Mouse (Mus musculus): Measurements from ENCODE around the gene Pecr. TPM values are rescaled to one million over a fixed set of nuclear protein-coding genes. Genes with fewer than 3 reads are reported as not detected.

Gene Pecr
- total and polyA plus RNA-seq, 3 experiments = 10.7 to 15.5 TPM; not detected in 1

- TF ChIP-seq ETS1 (IDR thresholded peaks at IDR 0.05; ENCODE audit: low read depth, low read length) (peak; percentile 91), NELFE (IDR thresholded peaks at IDR 0.05; ENCODE audit: low read depth, low read length) (peak; percentile 91), MXI1 (IDR thresholded peaks at IDR 0.05; ENCODE audit: low read depth, low read length) (peak; percentile 68), CTCF (IDR thresholded peaks at IDR 0.05 in 2 of 3, conservative IDR thresholded peaks at IDR 0.05 in 1 of 3; ENCODE audit: control insufficient read depth in 1 of 3, insufficient read depth in 1 of 3, low read depth in 2 of 3, low read length in 3 of 3, poor library complexity in 1 of 3, severe bottlenecking in 1 of 3) (no peak)
Measured at GRCm38 (mm10) chr1:72255062-72255853, 28.9 kb downstream of the Pecr start (continued).

DNA sequence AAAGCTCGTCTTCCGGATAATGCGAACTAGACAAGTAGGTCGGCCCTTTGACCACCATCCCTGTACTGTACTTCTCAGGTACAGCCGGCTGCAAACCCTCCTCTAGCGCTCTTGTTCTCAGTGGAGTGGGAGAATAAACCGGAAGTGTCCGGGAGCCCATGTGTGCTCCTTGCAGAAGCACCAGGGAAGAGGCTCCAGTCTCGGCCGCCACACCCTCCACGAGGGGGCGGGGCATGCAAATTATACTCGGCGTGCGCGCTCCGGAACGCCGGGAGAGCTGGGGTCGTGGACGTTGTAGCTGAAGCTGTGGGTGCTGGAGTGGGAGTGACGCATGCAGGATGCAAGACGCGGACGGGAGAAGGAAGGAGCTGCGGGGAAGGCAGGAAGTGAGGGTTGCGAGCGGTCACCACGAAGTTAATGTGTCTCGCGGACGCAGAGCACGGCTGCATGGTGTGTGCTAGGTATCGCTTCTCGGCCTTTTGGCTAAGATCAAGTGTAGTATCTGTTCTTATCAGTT, 29.5 kb downstream of the Pecr start:
- Histone ChIP-seq H3K4me3 (ENCODE audit: control insufficient read depth in 1 of 2, insufficient read depth in 1 of 2, low read depth in 2 of 2, low read length in 2 of 2) (peak overlapping the region; percentile 54 to 63; a peak in 3 of 4 replicates), H3K9ac (ENCODE audit: control insufficient read depth, low read depth, low read length, poor library complexity, severe bottlenecking) (peak overlapping the region; percentile 78), H3K4me1 (ENCODE audit: control insufficient read depth in 1 of 2, insufficient read depth in 2 of 2, low read length in 2 of 2) (0 out of 4 replicates have a peak, but pooled peaks cover 0 to 10% of the 10 kb centered on the region in 2 experiments), H3K27me3 (ENCODE audit: control insufficient read depth in 1 of 2, insufficient read depth in 2 of 2, low read length in 2 of 2) (no peaks in the 10 kb centered on the region), H3K9me3 (replicated peaks; ENCODE audit: insufficient read depth, low read length) (no peaks in the 10 kb centered on the region), H3K79me2 (ENCODE audit: control insufficient read depth, insufficient read depth, low read length, poor library complexity) (peaks cover 3% of the 10 kb centered on the region; the same call in 1 of the 2 replicates), H3K36me3 (ENCODE audit: control insufficient read depth in 1 of 2, insufficient read depth in 2 of 2, low read length in 2 of 2) (peaks cover 0 to 3% of the 10 kb centered on the region in 2 experiments; a peak in 2 of 4 replicates), H3K27ac (ENCODE audit: control insufficient read depth, low read depth, low read length) (peak overlapping the region; percentile 96)
- DNase-seq (ENCODE audit: low read depth, low spot score) = peak; percentile 97
- TF ChIP-seq UBTF (IDR thresholded peaks at IDR 0.05; ENCODE audit: borderline replicate concordance, insufficient read depth, low read depth, low read length) (no peak), MYC (IDR thresholded peaks at IDR 0.05; ENCODE audit: low read depth, low read length) (0 out of 2 replicates have a peak, but pooled peaks have one; percentile 48), EP300 (IDR thresholded peaks at IDR 0.05; ENCODE audit: low read depth in 1 of 2, low read length in 2 of 2) (peak in 1 of 2 experiments; percentile 42; a peak in 1 of 4 replicates), NRF1 (IDR thresholded peaks at IDR 0.05; ENCODE audit: insufficient read depth, low read depth, low read length, poor library complexity, severe bottlenecking) (no peak), POLR2AphosphoS2 (IDR thresholded peaks at IDR 0.05; ENCODE audit: low read length) (no peak), POLR2A (IDR thresholded peaks at IDR 0.05; ENCODE audit: control insufficient read depth in 1 of 2, insufficient read depth in 1 of 2, low read depth in 1 of 2, low read length in 2 of 2, poor library complexity in 1 of 2) (peak; percentile 18 to 29; a peak in 1 of 4 replicates), ZKSCAN1 (IDR thresholded peaks at IDR 0.05; ENCODE audit: low read depth, low read length) (no peak), CHD1 (IDR thresholded peaks at IDR 0.05; ENCODE audit: low read depth, low read length) (no peak), ZMIZ1 (IDR thresholded peaks at IDR 0.05; ENCODE audit: low read depth, low read length) (no peak), HCFC1 (IDR thresholded peaks at IDR 0.05; ENCODE audit: low read depth, low read length) (peak; percentile 58), MXI1 (IDR thresholded peaks at IDR 0.05; ENCODE audit: low read depth, low read length) (peak; percentile 83), GABPA (IDR thresholded peaks at IDR 0.05; ENCODE audit: low read depth, low read length) (no peak), ELF1 (IDR thresholded peaks at IDR 0.05; ENCODE audit: low read depth, low read length) (peak; percentile 86), SMC3 (IDR thresholded peaks at IDR 0.05; ENCODE audit: low read depth, low read length) (no peak), GATA1 (IDR thresholded peaks at IDR 0.05; ENCODE audit: low read depth, low read length) (no peak), CHD2 (IDR thresholded peaks at IDR 0.05; ENCODE audit: low read length) (no peak), RAD21 (IDR thresholded peaks at IDR 0.05; ENCODE audit: low read depth, low read length) (no peak), CTCF (IDR thresholded peaks at IDR 0.05 in 2 of 3, conservative IDR thresholded peaks at IDR 0.05 in 1 of 3; ENCODE audit: control insufficient read depth in 1 of 3, insufficient read depth in 1 of 3, low read depth in 2 of 3, low read length in 3 of 3, poor library complexity in 1 of 3, severe bottlenecking in 1 of 3) (no peak), RCOR1 (IDR thresholded peaks at IDR 0.05; ENCODE audit: low read depth, low read length) (no peak), TCF12 (IDR thresholded peaks at IDR 0.05; ENCODE audit: low read depth, low read length) (peak; percentile 67), POLR2AphosphoS5 (IDR thresholded peaks at IDR 0.05; ENCODE audit: borderline replicate concordance, low read depth, low read length) (no peak), ETS1 (IDR thresholded peaks at IDR 0.05; ENCODE audit: low read depth, low read length) (peak; percentile 65), NELFE (IDR thresholded peaks at IDR 0.05; ENCODE audit: low read depth, low read length) (peak; percentile 63), TAL1 (IDR thresholded peaks at IDR 0.05; ENCODE audit: low read length) (no peak), MYB (IDR thresholded peaks at IDR 0.05; ENCODE audit: low read depth, low read length) (no peak), TBP (IDR thresholded peaks at IDR 0.05; ENCODE audit: low read depth, low read length) (peak; percentile 97), USF2 (IDR thresholded peaks at IDR 0.05; ENCODE audit: borderline replicate concordance in 1 of 2, insufficient read depth in 1 of 2, low read depth in 1 of 2, low read length in 2 of 2) (no peak), E2F4 (IDR thresholded peaks at IDR 0.05; ENCODE audit: borderline replicate concordance, low read depth, low read length) (no peak), MAFK (IDR thresholded peaks at IDR 0.05; ENCODE audit: borderline replicate concordance, low read depth, low read length) (no peak), BHLHE40 (IDR thresholded peaks at IDR 0.05; ENCODE audit: borderline replicate concordance, low read depth, low read length) (no peak), JUND (IDR thresholded peaks at IDR 0.05; ENCODE audit: low read depth, low read length) (0 out of 2 replicates have a peak, but pooled peaks have one; percentile 73)
